16 mouse cellular contexts compared by ENCODE assay signal in genomic region chr10:99531992-99532391, GRCm38 (mm10).
DNase-seq lines count a peak whose midpoint lies in the region; ATAC-seq and TF ChIP-seq lines count a peak whose summit lies in the region.
"Had no signal": no experiment of that assay in that cellular context is flagged by ENCODE, and none has a peak within 500 bp of the region (broad histone marks: within the 10 kb centered on the region; RNA-seq: fewer than 3 reads in every experiment).

No protein-coding gene starts in this region.

- no peaks in the 10 kb centered on the region for H3K27me3 ChIP-seq in kidney, embryonic 15.5 days
- no peaks in the 10 kb centered on the region for H3K27me3 ChIP-seq in embryonic facial prominence, embryonic 11.5 days (ENCODE audit: control insufficient read depth, insufficient read depth, low read length)
- no peaks in the 10 kb centered on the region for H3K27me3 ChIP-seq in forebrain, embryonic 10.5 days (ENCODE audit: poor library complexity, severe bottlenecking)
- no peaks in the 10 kb centered on the region for H3K27me3 ChIP-seq in limb, embryonic 11.5 days (ENCODE audit: control insufficient read depth, insufficient read depth, low read length)
- H3K27me3 ChIP-seq: neural tube, embryonic 13.5 days had no signal

- no peaks in the 10 kb centered on the region for H3K9me3 ChIP-seq in kidney, embryonic 15.5 days (replicated peaks)
- no peaks in the 10 kb centered on the region for H3K9me3 ChIP-seq in embryonic facial prominence, embryonic 11.5 days (replicated peaks; ENCODE audit: control insufficient read depth, low read length)
- no peaks in the 10 kb centered on the region for H3K9me3 ChIP-seq in forebrain, embryonic 10.5 days
- H3K9me3 ChIP-seq in limb, embryonic 11.5 days (ENCODE audit: control insufficient read depth, low read length) = no peaks in the 10 kb centered on the region
- H3K9me3 ChIP-seq: neural tube, embryonic 13.5 days had no signal

- WGBS in kidney, embryonic 15.5 days = 45% methylated on average over 7 of the region's 7 CpGs
- WGBS in embryonic facial prominence, embryonic 11.5 days = 44% methylated on average over 7 of the region's 7 CpGs
- 63% methylated on average over 7 of the region's 7 CpGs for WGBS in forebrain, embryonic 10.5 days
- WGBS in limb, embryonic 11.5 days = 37% methylated on average over 7 of the region's 7 CpGs

- no peaks in the 10 kb centered on the region for H3K36me3 ChIP-seq in kidney, embryonic 15.5 days
- no peaks in the 10 kb centered on the region for H3K36me3 ChIP-seq in embryonic facial prominence, embryonic 11.5 days (replicated peaks; ENCODE audit: control insufficient read depth, insufficient read depth, low read depth, low read length)
- no peaks in the 10 kb centered on the region for H3K36me3 ChIP-seq in forebrain, embryonic 10.5 days (replicated peaks)
- no peaks in the 10 kb centered on the region for H3K36me3 ChIP-seq in limb, embryonic 11.5 days (ENCODE audit: control insufficient read depth, insufficient read depth, low read length)
- H3K36me3 ChIP-seq: neural tube, embryonic 13.5 days had no signal

- no peak overlapping the region for H3K4me3 ChIP-seq in kidney, embryonic 15.5 days (replicated peaks)
- no peak overlapping the region for H3K4me3 ChIP-seq in embryonic facial prominence, embryonic 11.5 days (ENCODE audit: low read depth, low read length)
- no peak overlapping the region for H3K4me3 ChIP-seq in forebrain, embryonic 10.5 days
- no peak overlapping the region for H3K4me3 ChIP-seq in limb, embryonic 11.5 days (ENCODE audit: low read depth, low read length)
- no peak overlapping the region for H3K4me3 ChIP-seq in gastrocnemius, adult 2 months
- H3K4me3 ChIP-seq: neural tube, embryonic 13.5 days had no signal

- no peak overlapping the region for H3K9ac ChIP-seq in kidney, embryonic 15.5 days
- H3K9ac ChIP-seq in embryonic facial prominence, embryonic 11.5 days (replicated peaks; ENCODE audit: low read length) = no peak overlapping the region
- H3K9ac ChIP-seq in limb, embryonic 11.5 days (ENCODE audit: low read length) = no peak overlapping the region
- H3K9ac ChIP-seq: liver, embryonic 14.5 days; neural tube, embryonic 13.5 days had no signal

- DNase-seq in kidney, postnatal 14 days = no peak
- peak; percentile 31 for DNase-seq in embryonic facial prominence, embryonic 11.5 days (ENCODE audit: low spot score)
- no peak for DNase-seq in forebrain, embryonic 10.5 days (ENCODE audit: extremely low spot score, low spot score)
- DNase-seq in limb, embryonic 11.5 days (ENCODE audit: low spot score) = no peak
- DNase-seq in gastrocnemius, adult 2 months = no peak
- DNase-seq: adrenal gland, adult 8-10 months; cerebellum, postnatal 10 days; heart, postnatal 4 days; kidney, postnatal 25 days had no signal

- TF ChIP-seq CTCF in gastrocnemius, adult 2 months (IDR thresholded peaks at IDR 0.05) = no peak

- no peak for ATAC-seq in kidney, embryonic 15.5 days (replicated peaks; ENCODE audit: low FRiP score)
- ATAC-seq in embryonic facial prominence, embryonic 11.5 days (replicated peaks; ENCODE audit: insufficient number of reproducible peaks, low FRiP score, low TSS enrichment, low read depth) = no peak
- ATAC-seq in limb, embryonic 11.5 days (ENCODE audit: insufficient number of reproducible peaks, low FRiP score, low TSS enrichment, low read depth) = no peak
- ATAC-seq in frontal cortex, adult (ENCODE audit: low TSS enrichment) = no peak
- ATAC-seq: CD4-positive, CD25-positive, alpha-beta regulatory T cell, adult 4 months; intestine, embryonic 16.5 days; lung, postnatal 0 days had no signal

- peaks cover 23% of the 10 kb centered on the region for H3K4me1 ChIP-seq in kidney, embryonic 15.5 days
- no peaks in the 10 kb centered on the region; the same call in 1 of the 2 replicates for H3K4me1 ChIP-seq in embryonic facial prominence, embryonic 11.5 days (ENCODE audit: control insufficient read depth, insufficient read depth, low read length)
- H3K4me1 ChIP-seq in forebrain, embryonic 10.5 days = peaks cover 17% of the 10 kb centered on the region
- H3K4me1 ChIP-seq in limb, embryonic 11.5 days (ENCODE audit: control insufficient read depth, insufficient read depth, low read length) = 0 out of 2 replicates have a peak, but pooled peaks cover 2% of the 10 kb centered on the region

- intact Hi-C loops in gastrocnemius, adult 2 months (cut with DNase I) = no loop called here

- no peak overlapping the region for H3K4me2 ChIP-seq in kidney, embryonic 15.5 days
- H3K4me2 ChIP-seq in embryonic facial prominence, embryonic 11.5 days (ENCODE audit: low read depth, low read length) = no peak overlapping the region
- no peak overlapping the region for H3K4me2 ChIP-seq in limb, embryonic 11.5 days (ENCODE audit: low read depth, severe bottlenecking)
- H3K4me2 ChIP-seq: neural tube, embryonic 13.5 days had no signal

- peak overlapping the region; percentile 51 for H3K27ac ChIP-seq in kidney, embryonic 15.5 days
- H3K27ac ChIP-seq in embryonic facial prominence, embryonic 11.5 days (replicated peaks; ENCODE audit: low read depth, low read length) = no peak overlapping the region
- H3K27ac ChIP-seq in forebrain, embryonic 10.5 days = peak overlapping the region; percentile 27; the same call in 1 of the 2 replicates
- H3K27ac ChIP-seq in limb, embryonic 11.5 days (replicated peaks; ENCODE audit: low read depth, low read length) = peak overlapping the region; percentile 3; the same call in 1 of the 2 replicates
- no peak overlapping the region for H3K27ac ChIP-seq in gastrocnemius, adult 2 months
- H3K27ac ChIP-seq: liver, embryonic 14.5 days had no signal

Comparison
In these comparisons a context has a peak if more than half of its experiments do, and no peak if none do; other contexts are left out.
1. H3K27ac ChIP-seq: peak in kidney, embryonic 15.5 days (single experiment), forebrain, embryonic 10.5 days (single experiment) and limb, embryonic 11.5 days (single experiment); none in embryonic facial prominence, embryonic 11.5 days (single experiment) and gastrocnemius, adult 2 months (single experiment).